Mouse (Mus musculus): ENCODE measurements around the gene Ensa. TPM values are rescaled to one million over a fixed set of nuclear protein-coding genes. Genes with fewer than 3 reads are reported as not detected.
"Not testable (repeated sequence)": the region's sequence is repeated elsewhere in the genome, so short reads cannot be mapped to it uniquely, and the experiment has no call there.

Ensa gene
- polyA plus RNA-seq, 1 experiment from 2014 or later = 51.4 TPM

DNA sequence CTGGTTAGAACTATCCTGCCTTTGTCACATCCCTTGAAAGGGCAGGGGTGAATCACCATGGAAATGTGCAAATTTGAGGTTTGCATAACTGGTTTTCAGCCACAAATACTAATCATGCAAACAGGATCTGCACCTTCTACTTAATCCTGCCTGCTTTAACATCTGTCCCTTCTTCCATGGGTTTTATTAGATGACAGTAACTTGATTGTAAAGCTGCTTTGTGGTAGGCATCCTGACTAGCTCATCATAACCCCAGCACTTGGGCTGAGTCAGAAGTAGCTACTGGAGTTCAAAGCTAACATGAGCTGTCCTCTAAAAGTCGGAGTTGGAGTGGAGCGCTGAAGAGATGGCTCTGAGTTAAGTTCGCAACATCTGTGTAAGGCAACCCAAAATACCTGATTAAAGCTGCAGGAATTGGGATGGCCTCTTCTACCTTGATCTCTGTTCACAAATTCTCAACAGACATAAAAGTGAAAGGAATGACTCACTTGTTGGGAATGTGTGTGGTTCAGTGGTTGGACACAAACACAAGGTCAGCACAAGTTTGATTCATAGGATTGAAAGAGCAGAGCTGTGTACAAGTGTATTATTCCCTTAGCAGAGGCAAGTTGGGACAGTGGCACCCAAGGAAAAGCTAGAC is 39.3 kb downstream of the Ensa start:
- Histone ChIP-seq H3K9ac (peak overlapping the region; percentile 50), H3K9me3 (replicated peaks) (no peaks in the 10 kb centered on the region), H3K4me1 (replicated peaks) (peaks cover 78% of the 10 kb centered on the region), H3K36me3 (peaks cover 51% of the 10 kb centered on the region), H3K27me3 (replicated peaks) (no peaks in the 10 kb centered on the region), H3K27ac (ENCODE audit: poor library complexity, severe bottlenecking) (peak overlapping the region; percentile 96), H3K4me2 (peak overlapping the region; percentile 8), H3K4me3 (0 out of 2 replicates have a peak overlapping the region, but pooled peaks have one; percentile 11)
- ATAC-seq (ENCODE audit: insufficient number of reproducible peaks, low FRiP score) = no peak
- 78% methylated on average over 3 of the region's 3 CpGs for WGBS

DNA sequence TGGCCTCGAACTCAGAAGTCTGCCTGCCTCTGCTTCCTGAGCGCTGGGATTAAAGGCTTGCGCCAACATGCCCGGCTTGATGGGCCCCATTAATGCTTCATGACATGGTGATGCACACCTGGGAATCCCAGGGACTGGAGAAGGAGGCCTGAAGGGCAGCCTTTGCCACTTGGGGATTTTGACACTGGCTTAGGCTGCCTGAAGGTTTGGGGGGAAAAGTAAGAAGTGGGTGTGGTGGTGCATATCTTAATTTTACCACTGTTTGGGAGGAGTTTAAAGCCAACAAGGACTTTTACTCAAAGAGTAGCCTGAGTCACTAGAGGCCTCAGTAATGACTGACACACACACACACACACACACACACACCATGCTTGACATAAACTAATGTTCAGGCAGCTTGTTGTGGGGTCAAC is 40.2 kb downstream of the Ensa start:
- Histone ChIP-seq H3K9ac (peak overlapping the region; percentile 57; the same call in 1 of the 2 replicates), H3K9me3 (replicated peaks) (no peaks in the 10 kb centered on the region), H3K4me3 (no peak overlapping the region), H3K27ac (ENCODE audit: poor library complexity, severe bottlenecking) (peak overlapping the region; percentile 96), H3K27me3 (replicated peaks) (no peaks in the 10 kb centered on the region), H3K4me2 (peak overlapping the region; percentile 8; the same call in 1 of the 2 replicates), H3K4me1 (replicated peaks) (peaks cover 78% of the 10 kb centered on the region), H3K36me3 (peaks cover 57% of the 10 kb centered on the region)
- ATAC-seq (ENCODE audit: insufficient number of reproducible peaks, low FRiP score) = no peak
- 89% methylated on average over 4 of the region's 4 CpGs for WGBS

DNA sequence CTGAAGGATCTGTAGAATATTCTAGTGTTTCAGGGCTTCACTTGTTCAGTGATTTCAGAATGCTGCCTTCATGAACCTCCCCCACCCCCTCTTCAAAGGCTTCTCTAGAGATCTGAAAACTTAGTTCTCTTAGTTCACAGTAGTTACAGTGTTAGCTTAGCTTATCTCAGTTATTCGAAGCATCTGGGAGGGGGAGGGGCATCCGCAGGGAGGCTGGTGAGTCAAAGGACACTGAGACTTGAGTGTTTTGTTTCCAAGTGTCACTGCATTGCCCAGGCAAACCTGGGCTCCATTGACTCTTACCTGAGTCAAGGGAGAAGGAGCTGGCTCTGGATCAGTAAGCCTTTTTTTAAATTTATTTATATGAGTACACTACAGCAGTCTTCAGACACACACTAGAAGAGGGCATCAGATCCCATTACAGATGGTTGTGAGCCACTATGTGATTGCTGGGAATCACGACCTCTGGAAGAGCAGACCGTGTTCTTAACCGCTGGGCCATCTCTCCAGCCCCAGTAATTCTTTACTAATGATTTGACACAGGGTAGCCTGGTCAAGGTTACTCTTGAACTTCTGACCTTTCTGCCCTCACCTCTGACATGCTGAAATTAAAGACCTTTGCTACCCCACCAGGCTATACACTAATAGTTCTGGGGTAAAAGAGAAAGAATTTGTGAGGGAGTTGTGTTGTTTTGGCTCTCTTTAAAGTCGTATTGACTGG is 41.5 kb downstream of the Ensa start:
- peak overlapping the region; percentile 96 for H3K27ac ChIP-seq (ENCODE audit: poor library complexity, severe bottlenecking)
- peaks cover 72% of the 10 kb centered on the region for H3K4me1 ChIP-seq (replicated peaks)
- peak overlapping the region; percentile 48 for H3K4me2 ChIP-seq
- H3K4me3 ChIP-seq = 0 out of 2 replicates have a peak overlapping the region, but pooled peaks have one; percentile 1
- peak; percentile 81 for ATAC-seq (ENCODE audit: insufficient number of reproducible peaks, low FRiP score)
- H3K9me3 ChIP-seq (replicated peaks) = no peaks in the 10 kb centered on the region
- 16% methylated on average over 6 of the region's 6 CpGs for WGBS
- peak overlapping the region; percentile 51 for H3K9ac ChIP-seq
- H3K27me3 ChIP-seq (replicated peaks) = no peaks in the 10 kb centered on the region
- peaks cover 49% of the 10 kb centered on the region for H3K36me3 ChIP-seq

DNA sequence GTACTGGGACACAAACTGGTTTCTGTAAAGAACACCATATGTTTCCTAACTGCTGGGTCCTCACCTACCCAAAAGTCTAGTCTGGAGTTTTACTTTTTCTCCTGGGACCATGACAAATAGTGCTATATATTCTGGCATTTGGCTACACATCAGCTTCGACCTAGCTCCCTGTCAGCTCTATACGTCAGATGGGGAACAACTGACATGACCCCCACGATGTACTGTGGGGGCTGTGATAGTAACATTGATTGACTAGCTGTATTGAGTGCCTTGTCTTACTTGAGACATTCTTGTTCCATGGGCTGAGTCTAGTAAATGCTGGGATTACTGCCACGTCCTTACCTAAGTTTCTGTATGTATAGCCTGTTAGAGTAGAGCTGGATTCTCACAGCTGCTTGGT is 42.7 kb downstream of the Ensa start:
- 0 out of 2 replicates have a peak overlapping the region, but pooled peaks have one; percentile 3 for H3K4me3 ChIP-seq
- H3K4me1 ChIP-seq (replicated peaks) = peaks cover 77% of the 10 kb centered on the region
- peak overlapping the region; percentile 96 for H3K27ac ChIP-seq (ENCODE audit: poor library complexity, severe bottlenecking)
- no peak for ATAC-seq (ENCODE audit: insufficient number of reproducible peaks, low FRiP score)
- H3K4me2 ChIP-seq = peak overlapping the region; percentile 52
- H3K9ac ChIP-seq = peak overlapping the region; percentile 56
- no peaks in the 10 kb centered on the region for H3K27me3 ChIP-seq (replicated peaks)
- 32% methylated on average over 4 of the region's 4 CpGs for WGBS
- H3K36me3 ChIP-seq = peaks cover 50% of the 10 kb centered on the region
- H3K9me3 ChIP-seq (replicated peaks) = no peaks in the 10 kb centered on the region

DNA sequence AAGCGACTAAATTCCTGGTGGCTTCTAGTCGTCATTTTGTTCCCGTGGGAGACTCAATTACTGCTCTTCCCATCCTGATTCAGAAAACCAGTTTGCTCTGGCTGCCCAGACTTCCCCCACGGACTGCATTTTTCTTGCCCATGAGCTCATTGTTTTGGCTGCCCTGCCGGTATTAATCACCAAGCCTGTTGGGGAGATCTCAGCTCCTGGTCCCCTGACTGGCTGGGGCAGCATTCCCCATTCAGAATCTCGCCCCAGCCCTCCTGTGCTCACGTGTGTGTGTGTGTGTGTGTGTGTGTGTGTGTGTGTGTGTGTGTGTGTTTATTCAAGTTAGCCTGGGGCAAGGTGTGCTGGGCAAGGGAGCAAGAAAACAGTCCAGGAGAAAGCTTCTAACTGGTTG is 43.2 kb downstream of the Ensa start:
- peak overlapping the region; percentile 52 for H3K4me2 ChIP-seq
- peak overlapping the region; percentile 56; the same call in 1 of the 2 replicates for H3K9ac ChIP-seq
- ATAC-seq (ENCODE audit: insufficient number of reproducible peaks, low FRiP score) = no peak
- H3K9me3 ChIP-seq (replicated peaks) = no peaks in the 10 kb centered on the region
- H3K4me1 ChIP-seq (replicated peaks) = peaks cover 77% of the 10 kb centered on the region
- peak overlapping the region; percentile 96 for H3K27ac ChIP-seq (ENCODE audit: poor library complexity, severe bottlenecking)
- H3K27me3 ChIP-seq (replicated peaks) = no peaks in the 10 kb centered on the region
- no peak overlapping the region for H3K4me3 ChIP-seq
- peaks cover 45% of the 10 kb centered on the region for H3K36me3 ChIP-seq
- 16% methylated on average over 7 of the region's 7 CpGs for whole genome bisulfite sequencing

DNA sequence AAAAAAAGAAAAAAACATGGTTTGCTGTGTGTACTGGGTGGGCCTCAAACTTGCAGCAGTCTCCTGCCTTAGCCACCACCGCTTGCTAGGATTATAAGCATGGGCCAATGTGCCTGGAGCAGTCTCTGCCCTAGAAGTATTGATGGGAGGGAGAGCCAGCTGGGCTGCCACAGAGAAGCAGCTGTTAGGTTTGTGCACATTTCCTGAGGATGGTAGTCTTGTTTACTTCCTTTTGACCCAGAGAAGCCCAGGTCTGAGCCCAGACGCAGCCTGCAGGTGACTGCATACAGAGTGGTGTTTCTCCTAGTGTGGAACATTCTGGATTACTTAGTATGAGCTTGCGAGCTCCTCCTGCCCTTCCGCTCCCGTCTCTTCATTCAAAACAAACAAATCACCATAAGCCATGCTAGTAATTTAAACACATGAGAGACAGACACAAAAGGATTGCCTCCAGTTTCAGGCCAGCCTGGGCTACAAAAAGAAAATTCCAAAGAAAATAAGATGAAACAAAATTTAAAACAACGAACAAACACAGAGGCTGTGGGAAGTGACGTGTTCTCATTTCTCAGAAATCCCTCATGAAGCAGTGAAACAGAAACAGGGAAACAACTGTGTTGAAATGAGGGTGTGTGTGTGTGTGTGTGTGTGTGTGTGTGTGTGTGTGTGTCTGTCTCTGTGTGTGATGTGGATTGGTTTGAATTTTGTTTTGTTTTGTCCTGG is 44.0 kb downstream of the Ensa start:
- no peaks in the 10 kb centered on the region for H3K9me3 ChIP-seq (replicated peaks)
- H3K4me2 ChIP-seq = peak overlapping the region; percentile 52; the same call in 1 of the 2 replicates
- no peak overlapping the region for H3K4me3 ChIP-seq
- H3K4me1 ChIP-seq (replicated peaks) = peaks cover 78% of the 10 kb centered on the region
- H3K27me3 ChIP-seq (replicated peaks) = no peaks in the 10 kb centered on the region
- H3K27ac ChIP-seq (ENCODE audit: poor library complexity, severe bottlenecking) = peak overlapping the region; percentile 96
- H3K36me3 ChIP-seq = peaks cover 38% of the 10 kb centered on the region
- 0 out of 2 replicates have a peak overlapping the region, but pooled peaks have one; percentile 55 for H3K9ac ChIP-seq
- 84% methylated on average over 7 of the region's 7 CpGs for WGBS
- no peak for ATAC-seq (ENCODE audit: insufficient number of reproducible peaks, low FRiP score)

DNA sequence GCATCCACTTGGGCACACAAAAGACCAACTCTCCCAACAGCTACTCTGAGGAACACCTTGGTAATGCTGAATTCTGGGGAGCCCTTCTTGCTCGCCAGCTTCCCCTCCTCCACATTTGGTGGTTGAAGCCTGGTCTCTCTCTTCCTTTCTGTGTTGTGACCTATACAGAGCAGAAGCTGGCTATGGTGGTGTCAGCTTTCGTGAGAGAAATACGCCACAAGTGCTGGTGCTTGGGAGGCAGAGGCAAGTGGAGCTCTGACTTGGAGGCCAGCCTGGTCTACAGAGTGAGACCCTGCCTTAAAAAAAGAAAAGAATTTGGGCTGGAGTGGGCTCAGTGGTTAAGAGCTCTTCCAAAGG is 44.5 kb downstream of the Ensa start:
- no peaks in the 10 kb centered on the region for H3K9me3 ChIP-seq (replicated peaks)
- no peaks in the 10 kb centered on the region for H3K27me3 ChIP-seq (replicated peaks)
- H3K27ac ChIP-seq (ENCODE audit: poor library complexity, severe bottlenecking) = 0 out of 2 replicates have a peak overlapping the region, but pooled peaks have one; percentile 96
- ATAC-seq (ENCODE audit: insufficient number of reproducible peaks, low FRiP score) = no peak
- peaks cover 32% of the 10 kb centered on the region for H3K36me3 ChIP-seq
- 94% methylated on average over 3 of the region's 3 CpGs for WGBS
- peaks cover 78% of the 10 kb centered on the region for H3K4me1 ChIP-seq (replicated peaks)
- no peak overlapping the region for H3K4me3 ChIP-seq
- no peak overlapping the region for H3K4me2 ChIP-seq
- H3K9ac ChIP-seq = no peak overlapping the region

DNA sequence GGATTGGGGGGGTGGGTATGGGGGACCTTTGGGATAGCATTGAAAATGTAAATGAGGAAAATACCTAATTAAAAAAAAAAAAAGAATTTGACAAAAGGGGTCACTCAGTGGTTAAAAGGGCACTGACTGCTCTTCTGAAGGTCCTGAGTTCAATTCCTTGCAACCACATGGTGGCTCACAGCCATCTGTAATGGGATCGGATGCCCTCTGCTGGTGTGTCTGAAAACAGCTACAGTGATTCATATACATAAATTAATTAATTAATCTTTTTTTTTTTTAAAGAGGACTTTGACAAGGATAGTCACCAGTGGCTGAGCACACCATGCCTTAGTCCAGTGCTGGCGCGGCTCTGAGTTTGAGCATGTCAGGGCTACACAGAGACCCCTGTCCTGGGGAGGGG is 45.6 kb downstream of the Ensa start:
- 94% methylated on average over 3 of the region's 3 CpGs for WGBS
- H3K9ac ChIP-seq; ATAC-seq (ENCODE audit: insufficient number of reproducible peaks, low FRiP score); H3K27ac ChIP-seq (ENCODE audit: poor library complexity, severe bottlenecking); H3K4me3 ChIP-seq; H3K4me2 ChIP-seq; H3K27me3 ChIP-seq (replicated peaks); H3K9me3 ChIP-seq (replicated peaks): not testable (repeated sequence)
- H3K36me3 ChIP-seq = peaks cover 21% of the 10 kb centered on the region
- H3K4me1 ChIP-seq (replicated peaks) = peaks cover 78% of the 10 kb centered on the region

DNA sequence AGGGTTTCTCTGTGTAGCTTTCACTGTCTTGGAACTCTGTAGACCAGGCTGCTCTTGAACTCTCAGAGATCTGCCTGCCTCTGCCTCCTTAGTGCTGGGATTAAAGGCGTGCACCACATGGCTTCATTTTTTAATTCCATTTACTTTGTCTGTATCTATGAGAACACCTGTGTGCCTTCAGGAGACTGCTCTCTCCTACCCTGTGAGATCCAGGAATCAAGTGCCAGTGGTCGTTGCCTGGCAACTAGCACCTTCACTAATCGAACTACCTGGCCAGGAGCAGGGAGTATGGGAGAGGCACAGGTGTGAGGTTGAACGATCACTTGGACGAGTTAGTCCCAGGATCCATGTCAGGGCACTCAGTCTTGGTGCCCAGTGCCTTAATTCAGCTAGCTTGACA is 46.4 kb downstream of the Ensa start:
- H3K27ac ChIP-seq (ENCODE audit: poor library complexity, severe bottlenecking) = peak overlapping the region; percentile 11; the same call in 1 of the 2 replicates
- 89% methylated on average over 5 of the region's 5 CpGs for WGBS
- no peak for ATAC-seq (ENCODE audit: insufficient number of reproducible peaks, low FRiP score)

DNA sequence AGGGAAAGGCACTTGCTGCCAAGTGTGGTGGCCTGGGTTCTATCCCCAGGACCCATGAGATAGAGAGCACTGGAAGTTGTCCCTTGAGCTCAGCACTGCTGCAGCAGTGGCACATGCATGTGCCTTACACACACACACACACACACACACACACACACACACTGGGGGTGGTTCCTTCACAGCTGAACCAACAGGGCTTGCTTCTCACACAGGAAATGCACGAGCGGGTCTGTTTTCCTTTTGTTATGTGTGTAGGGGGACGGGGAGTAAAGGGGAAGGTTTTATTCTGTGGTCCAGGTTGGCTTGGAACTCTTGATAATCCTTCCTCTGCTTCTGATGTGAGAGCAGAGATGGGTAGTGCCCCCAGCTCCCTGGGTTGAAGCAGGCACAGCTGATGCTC is 47.7 kb downstream of the Ensa start:
- no peaks in the 10 kb centered on the region for H3K27me3 ChIP-seq (replicated peaks)
- no peak overlapping the region for H3K4me3 ChIP-seq
- no peaks in the 10 kb centered on the region for H3K9me3 ChIP-seq (replicated peaks)
- H3K9ac ChIP-seq = peak overlapping the region; percentile 73
- ATAC-seq (ENCODE audit: insufficient number of reproducible peaks, low FRiP score) = no peak
- H3K4me1 ChIP-seq (replicated peaks) = peaks cover 79% of the 10 kb centered on the region
- H3K4me2 ChIP-seq = peak overlapping the region; percentile 62
- H3K27ac ChIP-seq (ENCODE audit: poor library complexity, severe bottlenecking) = peak overlapping the region; percentile 99
- WGBS = 45% methylated on average over 3 of the region's 3 CpGs
- peaks cover 20% of the 10 kb centered on the region for H3K36me3 ChIP-seq

More for the DNA sequence above, 46.4 kb downstream of the Ensa start:
- Histone ChIP-seq H3K27me3 (replicated peaks) (no peaks in the 10 kb centered on the region), H3K36me3 (peaks cover 20% of the 10 kb centered on the region), H3K9me3 (replicated peaks) (no peaks in the 10 kb centered on the region), H3K9ac (no peak overlapping the region), H3K4me1 (replicated peaks) (peaks cover 79% of the 10 kb centered on the region), H3K4me3 (no peak overlapping the region), H3K4me2 (no peak overlapping the region)

Measured in heart, embryonic 12.5 days (tissue).